Mouse (Mus musculus) lung, postnatal 25 days (tissue): Measurements from ENCODE around the gene Supt7l.

Source experiments
- DNase-seq: peaks from one replicate; pipeline ENCODE4 v3.0.0; 2022; ENCODE audit warnings: low spot score

The Supt7l gene

GRCm38 (mm10) chr5:31492031-31492430, 35.6 kb downstream of the Supt7l start:
- DNase-seq: no peak

GRCm38 (mm10) chr5:31489116-31489769, 38.4 kb downstream of the Supt7l start:
- DNase-seq: no peak

- no peak for DNase-seq
Measured at GRCm38 (mm10) chr5:31487889-31488288, 39.7 kb downstream of the Supt7l start.

- DNase-seq: no peak
Measured at GRCm38 (mm10) chr5:31485440-31485839, 42.2 kb downstream of the Supt7l start, which contains the start of gene 4930548H24Rik. TSS of gene 4930548H24Rik (plus strand) at chr5:31485740.

GRCm38 (mm10) chr5:31480536-31480935, 47.1 kb downstream of the Supt7l start:
- DNase-seq: no peak

- peak; percentile 34 for DNase-seq
Measured at GRCm38 (mm10) chr5:31470334-31470733, 57.3 kb downstream of the Supt7l start.

- DNase-seq: no peak
Measured at GRCm38 (mm10) chr5:31469711-31470110, 57.9 kb downstream of the Supt7l start.

GRCm38 (mm10) chr5:31467798-31468197, 59.8 kb downstream of the Supt7l start:
- peak; percentile 11 for DNase-seq
